Mouse (Mus musculus) heart, embryonic 11.5 days (tissue): ENCODE measurements around the gene Nrxn2. TPM values are rescaled to one million over a fixed set of nuclear protein-coding genes. Genes with fewer than 3 reads are reported as not detected.

Source experiments
- ATAC-seq: fragments of 200-750 bp; cut with Nextera tagmentation; replicated peaks from 2 replicates; pipeline ENCODE4 v1.8.0; 2017; ENCODE audit warnings: moderate library complexity; ENCODE audit not compliant: insufficient number of reproducible peaks, low FRiP score, low TSS enrichment
- H3K27ac ChIP-seq: fragments of 300-500 bp; sonication (generic); 2 replicates; pipeline ENCODE4 v1.5.1; 2014; ENCODE audit warnings: mild to moderate bottlenecking, low read depth, low read length
- H3K27me3 ChIP-seq: fragments of 300-500 bp; sonication (generic); 2 replicates; pipeline ENCODE4 v1.6.1; 2014; ENCODE audit warnings: mild to moderate bottlenecking, low read length, mixed read lengths; ENCODE audit not compliant: control insufficient read depth, insufficient read depth
- H3K36me3 ChIP-seq: fragments of 300-500 bp; sonication (generic); 2 replicates; pipeline ENCODE4 v1.6.1; 2014; ENCODE audit warnings: mild to moderate bottlenecking, low read length, moderate library complexity, mixed read lengths; ENCODE audit not compliant: control insufficient read depth, insufficient read depth
- H3K4me1 ChIP-seq: fragments of 300-500 bp; sonication (generic); 2 replicates; pipeline ENCODE4 v1.6.1; 2014; ENCODE audit warnings: low read length; ENCODE audit not compliant: control insufficient read depth, insufficient read depth
- H3K4me2 ChIP-seq: fragments of 300-500 bp; sonication (generic); 2 replicates; pipeline ENCODE4 v1.6.1; 2014; ENCODE audit warnings: mild to moderate bottlenecking, moderate library complexity
- H3K4me3 ChIP-seq: fragments of 300-500 bp; sonication (generic); 2 replicates; pipeline ENCODE4 v1.5.1; 2014; ENCODE audit warnings: low read depth, low read length
- H3K9ac ChIP-seq: fragments of 300-500 bp; sonication (generic); 2 replicates; pipeline ENCODE4 v1.6.1; 2014; ENCODE audit warnings: mild to moderate bottlenecking, low read depth, low read length, moderate library complexity
- H3K9me3 ChIP-seq: fragments of 300-500 bp; sonication (generic); replicated peaks from 2 replicates; pipeline ENCODE4 v1.6.1; 2016; ENCODE audit warnings: low read length; ENCODE audit not compliant: control insufficient read depth
- WGBS: fragments of 180-500 bp; shearing (Covaris S2); extraction: QIAGEN DNeasy Blood & Tissue Kit; methylation state at CpG from one replicate; pipeline ENCODE4 v1.1.7; 2014; ENCODE audit not compliant: insufficient replicate concordance; 5-methylcytosine and 5-hydroxymethylcytosine counted together
- polyA plus RNA-seq: library from polyadenylated mRNA; unstranded; fragments of >200 nt; fragmentation: Nextera tagmentation; extraction: Ambion mirVana; gene quantifications from 2 replicates; pipeline ENCODE4 v1.2.1, GENCODE M21; 2014

Nrxn2 gene
- polyA plus RNA-seq, 1 experiment from 2014 or later: 1.6 TPM

GRCm38 (mm10) chr19:6464306-6465071 lies 46.0 kb downstream of the Nrxn2 start:
- 42% methylated on average over 10 of the region's 10 CpGs for WGBS

GRCm38 (mm10) chr19:6465090-6465489 lies 46.6 kb downstream of the Nrxn2 start:
- no peak overlapping the region for H3K4me3 ChIP-seq
- ATAC-seq: no peak
- peaks cover 9% of the 10 kb centered on the region; the same call in 1 of the 2 replicates for H3K27me3 ChIP-seq
- H3K9ac ChIP-seq: no peak overlapping the region
- WGBS: 51% methylated on average over 5 of the region's 5 CpGs
- H3K9me3 ChIP-seq: no peaks in the 10 kb centered on the region
- H3K4me2 ChIP-seq: no peak overlapping the region
- no peaks in the 10 kb centered on the region for H3K4me1 ChIP-seq
- H3K36me3 ChIP-seq: no peaks in the 10 kb centered on the region
- H3K27ac ChIP-seq: no peak overlapping the region

More at GRCm38 (mm10) chr19:6464306-6465071, 46.0 kb downstream of the Nrxn2 start:
- Histone ChIP-seq H3K4me1 (no peaks in the 10 kb centered on the region), H3K27ac (no peak overlapping the region), H3K36me3 (no peaks in the 10 kb centered on the region), H3K27me3 (peaks cover 9% of the 10 kb centered on the region; the same call in 1 of the 2 replicates), H3K9me3 (no peaks in the 10 kb centered on the region), H3K9ac (no peak overlapping the region), H3K4me2 (no peak overlapping the region), H3K4me3 (no peak overlapping the region)
- ATAC-seq: no peak; the same call in 1 of the 2 replicates

GRCm38 (mm10) chr19:6466945-6467344 lies 48.4 kb downstream of the Nrxn2 start:
- 86% methylated on average over 3 of the region's 3 CpGs for WGBS

GRCm38 (mm10) chr19:6467374-6467979 lies 48.9 kb downstream of the Nrxn2 start:
- no peaks in the 10 kb centered on the region for H3K36me3 ChIP-seq
- no peak overlapping the region for H3K4me3 ChIP-seq
- no peaks in the 10 kb centered on the region for H3K4me1 ChIP-seq
- H3K4me2 ChIP-seq: no peak overlapping the region
- peaks cover 10% of the 10 kb centered on the region; the same call in 1 of the 2 replicates for H3K27me3 ChIP-seq
- no peak overlapping the region for H3K27ac ChIP-seq
- ATAC-seq: no peak
- 78% methylated on average over 15 of the region's 15 CpGs for WGBS
- no peak overlapping the region for H3K9ac ChIP-seq
- no peaks in the 10 kb centered on the region for H3K9me3 ChIP-seq

More at GRCm38 (mm10) chr19:6466945-6467344, 48.4 kb downstream of the Nrxn2 start:
- Histone ChIP-seq H3K4me1 (no peaks in the 10 kb centered on the region), H3K4me3 (no peak overlapping the region), H3K36me3 (no peaks in the 10 kb centered on the region), H3K9me3 (no peaks in the 10 kb centered on the region), H3K27ac (no peak overlapping the region), H3K27me3 (peaks cover 12% of the 10 kb centered on the region; the same call in 1 of the 2 replicates), H3K9ac (no peak overlapping the region), H3K4me2 (no peak overlapping the region)
- ATAC-seq: no peak

GRCm38 (mm10) chr19:6471630-6472029 lies 53.1 kb downstream of the Nrxn2 start:
- Histone ChIP-seq H3K9me3 (no peaks in the 10 kb centered on the region), H3K9ac (no peak overlapping the region), H3K4me2 (no peak overlapping the region), H3K4me3 (no peak overlapping the region), H3K4me1 (no peaks in the 10 kb centered on the region), H3K36me3 (no peaks in the 10 kb centered on the region), H3K27me3 (peaks cover 4% of the 10 kb centered on the region), H3K27ac (no peak overlapping the region)
- no peak for ATAC-seq
- WGBS: 42% methylated on average over 4 of the region's 5 CpGs

GRCm38 (mm10) chr19:6472821-6473220 lies 54.3 kb downstream of the Nrxn2 start:
- peaks cover 4% of the 10 kb centered on the region for H3K27me3 ChIP-seq
- H3K4me2 ChIP-seq: no peak overlapping the region
- peak; percentile 56; the same call in 1 of the 2 replicates for ATAC-seq
- H3K4me3 ChIP-seq: no peak overlapping the region
- no peaks in the 10 kb centered on the region for H3K9me3 ChIP-seq
- H3K4me1 ChIP-seq: no peaks in the 10 kb centered on the region
- H3K36me3 ChIP-seq: no peaks in the 10 kb centered on the region
- no peak overlapping the region for H3K27ac ChIP-seq
- WGBS: 75% methylated on average over 9 of the region's 9 CpGs
- H3K9ac ChIP-seq: no peak overlapping the region

- H3K4me2 ChIP-seq: no peak overlapping the region
- no peak for ATAC-seq
- H3K9ac ChIP-seq: no peak overlapping the region
- H3K4me1 ChIP-seq: no peaks in the 10 kb centered on the region
- H3K36me3 ChIP-seq: no peaks in the 10 kb centered on the region
- no peak overlapping the region for H3K27ac ChIP-seq
- H3K9me3 ChIP-seq: no peaks in the 10 kb centered on the region
- no peak overlapping the region for H3K4me3 ChIP-seq
- 49% methylated on average over 15 of the region's 15 CpGs for WGBS
- peaks cover 4% of the 10 kb centered on the region for H3K27me3 ChIP-seq
Observed at GRCm38 (mm10) chr19:6474706-6475105, 56.2 kb downstream of the Nrxn2 start.

GRCm38 (mm10) chr19:6475129-6475528 lies 56.6 kb downstream of the Nrxn2 start:
- 28% methylated on average over 5 of the region's 5 CpGs for WGBS
- Histone ChIP-seq H3K9ac (no peak overlapping the region), H3K36me3 (no peaks in the 10 kb centered on the region), H3K4me2 (no peak overlapping the region), H3K27ac (no peak overlapping the region), H3K27me3 (peaks cover 4% of the 10 kb centered on the region), H3K4me1 (no peaks in the 10 kb centered on the region), H3K9me3 (no peaks in the 10 kb centered on the region), H3K4me3 (no peak overlapping the region)
- no peak for ATAC-seq
